Mouse (Mus musculus): ENCODE results near the gene Casp7. TPM values are rescaled to one million over a fixed set of nuclear protein-coding genes. Genes with fewer than 3 reads are reported as not detected.

Casp7 gene
- polyA plus RNA-seq (2017; shearing (Covaris generic)) = 10.3 TPM

GRCm38 (mm10) chr19:56396669-56397621, at the start of gene Casp7:
Casp7 (plus strand) TSS chr19:56397129.

GRCm38 (mm10) chr19:56389879-56390278, 7.0 kb upstream of the Casp7 start, which contains the start of gene Nrap:
Nrap (minus strand) TSS chr19:56390037.

GRCm38 (mm10) chr19:56461522-56462101, 64.7 kb downstream of the Casp7 start, which contains the start of gene Plekhs1:
Plekhs1 (plus strand) TSS chr19:56461640.

Other genes with a start within 250 kb of the Casp7 start
- not detected for gene Habp2, start 110.0 kb upstream of the Casp7 start, polyA plus RNA-seq (2017; shearing (Covaris generic))
- not detected for gene Nrap, start 7.1 kb upstream of the Casp7 start, polyA plus RNA-seq (2017; shearing (Covaris generic))
- not detected for gene Plekhs1, start 64.5 kb downstream of the Casp7 start, polyA plus RNA-seq (2017; shearing (Covaris generic))
- gene Dclre1a, start 151.1 kb downstream of the Casp7 start, polyA plus RNA-seq (2017; shearing (Covaris generic)) = 2.2 TPM
- 26.0 TPM for gene Nhlrc2, start 151.1 kb downstream of the Casp7 start, polyA plus RNA-seq (2017; shearing (Covaris generic))

All from naive thymus-derived CD4-positive, alpha-beta T cell, adult 5 months (primary cell).